Mouse (Mus musculus): ENCODE measurements around the gene Hes5. TPM values are rescaled to one million over a fixed set of nuclear protein-coding genes. Genes with fewer than 3 reads are reported as not detected.

The Hes5 gene
- total RNA-seq (2021): 1 to 10 TPM in 1 of 2 experiments, under 1 TPM in 1; 0.96 to 2.2 TPM
- long read RNA-seq, experiment 1, partial matches to known transcripts: 1 of 1 reads
- long read RNA-seq, experiment 1, other reads (novel, unspliced or antisense): 0 of 1 reads
- long read RNA-seq, experiment 2, partial matches to known transcripts: 1 of 4 reads
- long read RNA-seq, experiment 2, other reads (novel, unspliced or antisense): 0 of 4 reads

DNA sequence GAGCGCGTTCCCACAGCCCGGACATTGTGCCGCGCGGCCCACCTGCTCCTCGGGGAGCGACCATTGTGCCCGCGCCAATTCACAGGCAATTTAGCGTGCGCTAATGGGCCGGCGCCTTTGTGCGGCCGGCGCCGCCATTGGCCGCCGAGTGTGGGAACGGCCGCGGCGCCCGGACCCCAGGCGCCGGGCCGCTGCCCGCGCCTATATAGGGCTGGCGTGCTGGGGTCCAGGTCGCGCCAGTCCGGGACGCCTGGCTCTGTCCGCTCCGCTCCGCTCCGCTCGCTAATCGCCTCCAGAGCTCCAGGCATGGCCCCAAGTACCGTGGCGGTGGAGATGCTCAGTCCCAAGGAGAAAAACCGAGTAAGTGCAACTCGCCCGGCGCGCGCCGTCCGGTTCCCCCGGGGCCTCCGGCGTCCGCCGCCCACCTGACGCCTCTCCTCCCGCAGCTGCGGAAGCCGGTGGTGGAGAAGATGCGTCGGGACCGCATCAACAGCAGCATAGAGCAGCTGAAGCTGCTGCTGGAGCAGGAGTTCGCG, at the start of gene Hes5:
TSS of gene Hes5 (plus strand) at position 234 of the 536 bp plus-strand sequence.
- DNase-seq (ENCODE audit: low spot score in 2 of 2): no peak

DNA sequence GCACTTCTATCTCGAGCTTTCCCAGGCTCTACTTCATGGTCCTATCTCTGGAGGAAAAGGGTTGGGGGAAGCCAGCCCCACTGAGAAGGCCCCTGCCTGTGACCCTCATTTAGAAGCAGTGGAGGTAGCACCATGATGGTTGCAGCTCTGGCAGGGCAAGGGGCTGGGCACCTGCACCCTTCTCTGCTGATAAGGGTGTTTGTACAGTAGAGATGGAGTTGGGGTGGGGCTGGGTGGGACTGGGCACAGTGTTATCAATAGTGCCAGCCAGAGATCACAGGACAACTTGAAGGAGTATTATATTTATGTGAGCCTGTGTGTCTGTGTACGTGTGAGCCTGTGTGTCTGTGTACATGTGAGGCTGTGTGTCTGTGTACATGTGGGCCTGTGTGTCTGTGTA, 49.1 kb upstream of the Hes5 start:
- no peak for DNase-seq (ENCODE audit: low spot score in 2 of 2)

DNA sequence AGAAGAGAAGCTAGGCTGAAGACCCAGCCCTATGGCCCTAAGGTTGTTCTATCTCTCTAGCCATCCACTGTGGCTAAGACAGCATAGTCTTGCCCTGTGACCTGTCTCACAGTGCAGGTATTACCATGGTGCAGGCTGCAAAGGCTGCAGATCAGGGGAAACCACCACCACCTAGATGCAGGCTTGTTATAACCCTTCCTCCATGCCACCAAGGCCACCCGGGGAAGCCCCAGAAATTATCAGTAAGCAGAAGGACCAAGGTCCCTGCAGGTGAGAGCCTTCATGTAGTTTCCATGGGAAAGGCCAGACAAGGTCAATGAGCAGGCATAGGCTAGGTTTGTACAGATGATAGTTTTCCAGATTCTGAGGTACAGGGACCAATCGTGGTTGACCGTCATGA, 46.9 kb upstream of the Hes5 start:
- no peak for DNase-seq (ENCODE audit: low spot score in 2 of 2)

DNA sequence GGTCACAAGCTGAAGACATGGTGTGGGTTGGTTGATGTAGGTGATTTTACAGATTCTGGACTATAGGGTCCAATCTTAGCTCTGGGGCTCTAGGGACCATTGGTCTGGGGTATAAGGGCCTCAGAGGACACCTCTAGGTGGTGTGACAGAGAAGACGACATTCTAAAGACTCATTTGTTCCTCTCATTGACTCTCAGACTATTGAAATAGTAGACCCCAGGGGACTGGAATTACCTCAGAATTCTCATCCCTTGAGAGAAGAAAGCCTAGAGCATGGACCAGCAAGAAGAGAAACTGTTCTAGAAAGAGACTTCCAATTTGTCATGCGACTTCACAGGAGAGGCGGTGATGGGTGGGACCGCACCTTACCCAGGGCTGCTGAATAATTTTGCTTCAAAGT, 46.5 kb upstream of the Hes5 start:
- DNase-seq (ENCODE audit: low spot score in 2 of 2): no peak

DNA sequence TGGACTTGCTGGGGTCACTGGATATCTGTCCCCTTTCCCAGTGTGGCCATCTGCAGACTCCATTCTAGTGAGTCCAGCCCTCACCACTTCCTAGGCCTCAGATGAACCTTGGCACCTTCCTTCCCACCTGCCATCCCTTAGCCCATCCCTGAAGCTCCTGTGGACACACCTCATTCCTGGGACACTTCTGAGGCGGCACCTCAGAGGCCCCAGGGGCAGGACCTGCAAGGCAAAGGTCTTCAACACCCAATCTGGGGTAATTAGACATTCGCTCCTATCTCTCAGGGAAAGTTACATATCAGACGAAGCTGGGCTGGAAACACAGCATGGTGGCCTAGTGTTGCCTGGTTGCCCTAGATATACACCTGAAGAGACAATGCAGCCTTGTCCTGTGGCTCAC, 46.0 kb upstream of the Hes5 start:
- DNase-seq (ENCODE audit: low spot score in 2 of 2): no peak

DNA sequence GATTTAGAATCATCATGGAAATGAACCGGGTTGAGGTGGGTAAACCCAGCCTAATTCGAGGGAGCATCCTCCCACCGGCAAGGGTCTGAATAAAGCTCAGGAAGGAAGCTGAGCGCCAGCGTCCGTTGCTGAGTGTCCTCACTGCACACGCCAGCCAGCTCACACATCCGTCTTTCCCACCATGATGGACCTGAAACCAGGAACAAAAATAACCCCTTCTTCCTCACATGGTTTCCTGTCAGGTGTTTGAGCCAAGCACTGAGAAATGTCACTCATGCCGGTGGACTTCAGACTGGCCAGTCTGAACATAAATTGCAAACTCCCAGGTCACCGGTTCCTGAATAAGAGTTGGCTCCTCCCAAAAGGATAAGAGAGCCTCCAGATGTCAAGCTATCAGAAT, 45.4 kb upstream of the Hes5 start:
- DNase-seq (ENCODE audit: low spot score in 2 of 2): no peak

DNA sequence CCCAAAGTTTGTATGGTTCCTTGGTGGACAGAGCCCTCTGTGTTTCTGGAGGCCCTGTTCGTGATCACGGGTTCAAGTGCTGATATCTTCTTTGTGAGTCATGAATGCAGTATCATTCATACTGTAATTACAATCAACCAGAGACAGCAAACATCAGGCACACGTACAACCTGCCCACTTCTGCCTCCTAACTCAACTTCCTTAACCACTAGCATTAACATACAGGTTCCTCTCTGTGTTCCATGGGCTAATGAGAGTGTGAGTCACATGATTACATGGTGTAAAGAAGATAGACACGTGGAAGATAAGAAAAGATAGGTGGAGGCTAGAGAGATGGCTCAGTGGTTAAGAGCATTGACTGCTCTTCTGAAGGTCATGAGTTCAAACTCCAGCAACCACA, 44.1 kb upstream of the Hes5 start:
- DNase-seq (ENCODE audit: low spot score in 2 of 2): no peak

DNA sequence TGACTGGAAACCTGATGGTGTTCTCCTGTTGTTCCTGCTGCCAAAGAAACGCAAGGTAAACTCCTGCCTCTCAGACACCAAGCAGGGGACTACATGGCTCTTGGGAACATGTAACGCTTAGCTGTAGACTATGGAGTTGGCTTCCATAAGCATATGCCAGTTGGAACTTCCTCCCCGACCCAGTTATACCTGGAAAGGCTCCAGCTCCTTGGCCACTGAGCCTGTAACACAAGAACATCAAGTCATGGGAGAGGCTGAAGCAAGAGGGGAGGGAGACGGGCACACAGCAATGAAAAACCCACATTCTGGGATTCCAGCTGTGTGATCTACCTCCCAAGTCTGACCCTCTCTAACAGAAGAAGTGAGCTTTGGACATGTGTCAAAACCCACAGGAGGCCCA, 38.4 kb upstream of the Hes5 start:
- no peak for DNase-seq (ENCODE audit: low spot score in 2 of 2)

DNA sequence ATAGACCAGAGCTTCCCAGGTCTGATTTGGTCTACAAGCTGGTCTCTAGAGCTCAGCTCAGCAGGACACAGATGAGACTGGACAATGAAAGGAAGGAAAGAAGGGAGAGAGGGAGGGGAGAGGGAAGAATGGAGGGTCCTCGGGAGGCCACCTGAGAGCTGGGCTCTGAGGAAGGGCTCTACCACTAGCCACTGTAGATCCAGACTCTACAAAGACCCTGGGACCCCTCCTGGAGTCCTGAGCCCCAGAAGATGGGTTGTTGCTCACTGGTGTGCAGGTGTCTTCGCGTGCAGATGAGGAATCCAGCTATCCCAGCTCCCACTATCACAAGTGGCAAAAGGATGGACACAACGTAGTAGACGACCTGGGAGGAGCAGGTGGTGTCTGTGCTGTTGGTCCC, 37.8 kb upstream of the Hes5 start:
- DNase-seq (ENCODE audit: low spot score in 2 of 2): no peak

DNA sequence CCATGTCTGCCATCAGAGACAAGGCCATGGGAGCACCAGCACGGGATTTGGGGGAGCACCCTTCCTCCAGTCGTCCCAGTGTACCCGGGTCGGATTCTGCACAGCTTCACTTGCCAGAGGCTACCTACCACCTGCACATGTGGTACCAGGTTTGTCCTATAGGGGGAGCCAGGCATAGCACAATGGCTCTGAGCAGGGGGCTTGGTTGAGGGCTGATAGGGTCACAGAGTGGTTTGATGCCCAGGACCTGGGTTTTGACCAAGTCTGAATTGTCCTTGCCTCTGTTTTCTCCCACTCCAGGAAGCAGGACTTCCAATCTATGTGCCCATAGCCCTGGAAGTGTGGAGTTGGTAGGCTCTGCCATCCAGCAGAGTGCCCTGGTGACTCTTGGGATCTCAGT, 35.3 kb upstream of the Hes5 start:
- no peak for DNase-seq (ENCODE audit: low spot score in 2 of 2)

DNA sequence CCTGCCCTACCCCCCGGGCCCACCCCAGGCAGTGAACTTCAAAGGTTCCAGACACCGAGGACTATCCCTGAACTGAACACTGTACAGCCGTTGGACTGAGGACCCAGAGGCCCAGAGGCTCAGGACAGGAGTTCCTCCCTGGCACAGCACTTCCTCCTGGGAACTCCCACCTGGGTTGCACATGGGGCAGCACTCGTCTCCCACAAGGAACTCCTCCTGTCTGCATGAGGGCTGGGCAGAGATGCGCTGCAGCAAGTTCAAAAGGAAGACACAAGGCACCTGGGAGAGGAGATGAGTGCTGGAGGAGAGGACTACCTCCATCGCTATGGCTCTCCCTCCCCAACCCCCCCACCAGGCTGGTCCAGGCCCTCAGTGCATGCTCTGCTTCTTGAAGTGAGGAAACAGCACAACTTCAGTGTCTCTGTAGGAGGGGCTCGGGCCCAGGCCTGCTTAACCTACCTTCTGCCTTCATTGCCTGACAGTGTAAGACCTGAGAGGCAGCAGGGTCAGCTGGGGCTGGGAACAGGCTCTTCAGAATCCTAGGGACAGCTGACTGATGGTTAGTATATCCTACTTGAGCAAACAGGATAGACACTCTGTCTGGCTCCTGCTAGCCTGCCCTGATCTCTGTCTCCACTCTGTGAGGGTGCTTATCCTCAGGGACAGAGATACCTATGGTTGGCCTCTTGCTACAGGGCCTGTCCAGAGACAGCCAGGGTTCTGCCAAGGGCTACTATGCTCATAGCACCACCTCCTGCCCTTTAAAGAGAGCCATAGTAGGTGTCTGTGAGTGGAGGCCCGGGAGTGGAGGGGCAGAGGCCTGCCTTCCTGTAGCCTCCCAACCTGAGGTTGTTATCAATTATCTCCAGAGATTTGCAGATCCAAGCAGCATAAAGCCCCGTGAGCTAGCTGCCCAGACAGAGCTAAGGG, 33.5 kb upstream of the Hes5 start:
- DNase-seq (ENCODE audit: low spot score in 2 of 2): no peak

DNA sequence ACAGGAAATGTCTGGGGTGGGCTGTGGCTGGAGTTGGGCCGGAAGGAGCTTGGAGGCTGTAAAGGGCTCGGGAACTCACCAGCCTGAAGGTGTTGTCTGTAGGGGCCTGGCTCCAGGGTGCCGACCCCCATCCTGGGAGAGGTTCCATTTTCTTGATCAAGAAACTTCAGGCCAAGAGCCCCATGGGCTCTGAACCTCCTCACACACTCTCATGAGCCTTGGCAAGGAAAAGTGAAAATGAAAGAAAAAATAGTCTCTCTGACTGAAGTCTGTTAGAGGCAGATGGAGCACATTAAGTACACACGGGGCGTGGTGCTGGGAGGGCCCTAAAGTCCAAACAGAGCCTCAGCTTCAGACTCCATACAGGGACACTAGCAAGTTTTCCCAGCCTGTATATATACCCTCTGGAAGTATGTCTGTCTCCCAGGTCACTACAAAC, 32.8 kb upstream of the Hes5 start:
- no peak for DNase-seq (ENCODE audit: low spot score in 2 of 2)

DNA sequence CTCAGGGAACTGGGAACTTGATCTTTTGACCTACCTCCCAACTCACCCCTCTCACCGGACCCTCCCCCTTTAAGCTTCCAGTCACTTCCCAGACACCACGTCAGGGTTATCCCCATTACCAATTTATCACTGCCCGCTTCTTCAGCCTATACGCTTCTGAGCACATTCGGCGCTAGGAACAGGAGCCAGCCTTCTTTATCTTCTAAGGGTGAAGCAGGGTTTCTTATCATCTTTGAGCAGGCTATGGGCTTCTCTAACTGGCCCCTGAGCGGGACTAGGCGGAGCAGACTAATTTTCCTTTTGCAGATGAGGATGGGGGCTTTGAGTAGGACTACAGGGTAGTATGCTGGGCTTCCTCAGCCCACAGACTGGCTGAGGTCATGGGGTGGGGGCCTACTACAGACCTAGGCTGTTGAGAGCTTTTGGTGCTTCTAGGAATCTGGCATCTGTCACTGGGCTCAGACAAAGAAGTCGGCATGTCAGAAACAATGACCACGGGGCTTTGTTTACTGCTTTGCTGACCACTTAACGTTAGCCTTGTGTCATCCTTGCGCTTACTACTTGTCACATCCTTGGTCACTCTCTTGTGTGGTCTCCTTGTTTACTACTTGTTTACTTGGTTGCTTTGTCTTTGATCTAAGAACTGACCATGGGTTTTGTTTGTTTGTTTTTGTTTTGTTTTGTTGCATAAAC, 32.2 kb upstream of the Hes5 start, which contains the start of gene Tnfrsf14:
TSS of gene Tnfrsf14 (minus strand) at position 169 of the 693 bp plus-strand sequence.
- DNase-seq (ENCODE audit: low spot score in 2 of 2): no peak

DNA sequence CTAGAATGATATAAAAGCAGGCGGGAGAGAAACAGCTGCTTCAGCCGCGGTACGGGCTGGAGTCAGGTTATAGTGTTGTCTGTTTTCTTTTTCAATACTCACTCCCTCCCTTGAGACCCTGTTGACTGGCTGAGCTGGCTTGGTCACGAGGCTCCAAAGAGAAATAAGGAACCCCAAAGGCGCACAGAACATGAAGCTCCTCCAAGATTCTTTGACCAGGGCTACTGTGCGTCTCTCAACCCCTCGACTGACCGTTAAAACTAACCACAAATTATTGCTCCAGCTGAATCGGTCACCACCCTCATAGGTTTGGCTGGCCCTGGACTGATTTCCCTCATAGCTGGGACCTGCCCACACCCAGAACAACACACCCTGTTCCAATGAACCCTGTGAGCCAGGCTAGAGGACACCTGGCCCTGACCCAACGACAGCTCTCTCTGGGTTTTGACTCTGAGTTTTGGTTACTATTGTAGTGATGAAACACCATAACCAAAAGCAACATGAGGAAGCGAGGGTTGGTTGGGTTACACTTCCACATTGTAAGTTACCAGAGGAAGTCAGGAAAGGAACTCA, 31.5 kb upstream of the Hes5 start:
- DNase-seq (ENCODE audit: low spot score in 2 of 2): no peak

DNA sequence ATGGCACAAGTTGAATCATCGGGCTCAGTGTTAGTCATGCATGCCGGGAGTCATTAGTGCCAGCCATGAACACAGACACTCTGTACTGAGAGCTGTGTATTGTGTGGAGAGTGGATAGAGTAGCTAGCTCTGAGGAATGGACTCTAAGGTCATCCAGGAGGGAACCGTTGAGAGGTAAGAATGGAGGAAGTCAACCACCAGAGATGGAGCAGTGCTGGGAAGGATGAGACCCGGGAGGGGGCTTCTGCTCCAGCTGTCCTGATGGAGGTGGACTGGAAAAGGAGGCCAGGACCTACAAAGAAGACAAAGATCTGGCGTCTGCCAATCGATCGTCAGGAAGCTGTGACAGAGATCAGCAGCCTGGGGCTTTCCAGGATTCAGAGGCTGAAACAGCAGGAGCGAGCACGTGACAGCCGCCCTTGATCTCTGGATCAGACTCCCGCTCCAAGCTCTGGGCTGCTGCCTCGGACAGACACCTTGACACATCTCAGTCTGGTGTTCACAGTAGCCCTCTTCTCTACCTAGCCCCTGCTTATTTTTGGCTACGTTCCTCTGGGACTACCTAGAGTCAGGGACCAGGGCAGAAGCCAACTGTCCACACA, 27.3 kb upstream of the Hes5 start:
- no peak for DNase-seq (ENCODE audit: low spot score in 2 of 2)

DNA sequence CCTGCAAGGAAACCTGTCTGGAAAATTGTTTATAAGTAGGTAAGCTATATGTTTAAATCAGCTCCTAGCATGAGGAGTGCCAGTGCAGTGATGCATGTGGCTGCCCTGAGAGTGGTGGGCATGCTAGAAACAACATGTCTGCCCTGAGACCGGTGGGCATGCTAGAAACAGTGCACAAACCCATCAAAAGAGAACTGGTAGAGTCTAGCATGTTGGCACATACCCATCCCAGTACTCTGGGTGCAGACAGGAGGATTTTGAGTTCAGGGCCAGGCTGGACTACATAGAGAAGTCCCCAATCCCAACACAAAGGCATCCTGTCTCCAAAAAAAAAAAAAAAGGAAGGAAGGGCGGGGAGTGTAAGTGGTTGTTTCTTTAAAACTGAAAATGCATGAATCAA, 25.9 kb upstream of the Hes5 start:
- DNase-seq (ENCODE audit: low spot score in 2 of 2): no peak

DNA sequence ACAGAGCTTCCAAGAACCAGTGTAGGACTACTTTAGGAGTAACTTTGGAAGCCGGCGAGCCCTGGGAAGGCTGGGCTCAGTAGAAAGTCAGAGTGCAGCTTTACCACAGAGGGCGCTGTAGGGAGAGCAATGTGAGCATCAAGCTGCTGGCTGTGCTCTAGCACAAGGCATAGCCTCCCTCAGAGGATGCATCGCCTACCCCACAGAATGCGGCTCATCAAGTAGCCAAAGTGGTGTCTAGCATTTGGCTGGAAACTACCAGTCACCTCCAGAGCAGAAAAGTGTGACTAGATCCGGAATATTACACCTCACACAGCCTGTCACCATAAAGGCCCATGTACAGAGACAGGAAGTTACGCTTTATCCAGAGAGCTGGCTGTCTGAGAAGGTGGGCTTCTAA, 24.9 kb upstream of the Hes5 start:
- no peak for DNase-seq (ENCODE audit: low spot score in 2 of 2)

DNA sequence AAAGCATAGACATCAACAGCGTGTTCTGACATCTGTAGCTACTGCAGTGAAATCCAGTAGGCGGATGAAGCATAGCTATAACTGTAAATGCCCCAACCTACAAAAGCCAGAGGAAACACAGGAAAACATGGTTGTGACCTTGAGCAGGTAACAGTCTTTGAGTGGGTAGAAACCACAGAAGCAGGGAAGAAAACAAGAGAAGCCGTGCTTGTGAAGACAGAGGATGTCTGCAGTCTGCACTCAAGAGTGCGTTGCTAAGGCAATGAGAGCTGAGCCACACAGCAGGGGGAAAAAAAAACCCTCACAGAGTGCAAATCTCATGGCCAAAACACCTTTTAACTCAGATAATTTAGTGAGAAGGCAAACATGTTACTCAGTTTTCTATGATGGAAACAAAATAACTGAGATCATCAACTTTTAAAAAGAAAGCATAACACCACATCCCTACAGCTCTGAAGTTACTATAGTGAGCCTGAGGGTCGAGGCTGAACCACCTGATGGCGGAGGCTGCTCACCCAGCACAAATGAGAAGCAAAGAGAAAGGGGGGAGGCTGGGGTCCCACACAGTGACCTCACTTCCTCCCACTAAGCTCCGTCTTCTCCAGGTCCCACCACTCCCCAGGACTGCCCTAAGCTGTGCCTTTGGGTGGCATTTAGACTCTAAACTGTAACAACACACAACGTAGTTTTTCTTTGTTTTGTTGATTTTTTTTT, 24.0 kb upstream of the Hes5 start:
- no peak for DNase-seq (ENCODE audit: low spot score in 2 of 2)

DNA sequence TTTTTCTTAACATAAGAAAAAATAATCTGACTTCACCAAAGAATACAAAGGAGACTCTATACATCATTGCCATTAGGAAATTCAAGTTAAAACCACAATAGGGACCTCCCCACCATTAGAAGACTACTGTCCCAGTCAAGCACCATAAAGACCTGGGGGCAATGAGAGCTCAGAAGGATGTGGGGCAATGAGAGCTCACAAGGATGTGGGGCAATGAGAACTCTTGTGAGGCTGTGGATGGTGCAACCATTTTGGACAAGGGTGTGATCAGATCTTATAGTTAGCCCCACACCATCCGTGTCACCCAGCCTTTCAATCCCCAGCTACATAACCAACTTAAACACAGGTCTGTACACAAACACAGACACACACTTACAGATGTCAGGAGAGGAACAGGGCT, 23.0 kb upstream of the Hes5 start:
- no peak for DNase-seq (ENCODE audit: low spot score in 2 of 2)

DNA sequence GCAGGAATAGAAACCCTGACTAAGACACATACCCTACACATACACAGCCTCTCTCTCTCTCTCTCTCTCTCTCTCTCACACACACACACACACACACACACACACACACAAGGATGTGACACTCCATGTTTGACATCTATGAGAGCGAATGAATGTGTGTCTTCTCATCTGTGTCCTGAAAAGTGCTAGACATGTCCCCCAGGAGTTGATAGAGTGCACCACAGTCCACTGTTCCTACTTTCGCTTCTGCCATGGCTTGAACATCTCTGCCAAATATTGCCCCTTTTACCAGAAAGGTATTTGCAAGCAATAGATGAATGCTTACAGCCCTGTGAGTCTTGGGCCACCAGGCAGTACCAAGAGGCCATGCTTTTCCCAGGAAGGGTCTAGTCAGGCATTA, 20.6 kb upstream of the Hes5 start:
- DNase-seq (ENCODE audit: low spot score in 2 of 2): no peak
